Mouse (Mus musculus): ENCODE measurements around the gene Igdcc3. TPM values are rescaled to one million over a fixed set of nuclear protein-coding genes. Genes with fewer than 3 reads are reported as not detected.

The Igdcc3 gene
- total and polyA plus RNA-seq, 2 experiments from 2014 or later = 0.11 TPM; not detected in 1

- no peak overlapping the region for H3K4me2 ChIP-seq (ENCODE audit: low read depth, low read length)
- TF ChIP-seq EP300 (IDR thresholded peaks at IDR 0.05; ENCODE audit: low read depth) (no peak), CTCF (IDR thresholded peaks at IDR 0.05; ENCODE audit: low read depth) (no peak)
- H3K36me3 ChIP-seq (replicated peaks; ENCODE audit: control insufficient read depth, insufficient read depth, low read length) = no peaks in the 10 kb centered on the region
- ATAC-seq (ENCODE audit: insufficient read depth, low read depth) = no peak
- no peak overlapping the region for H3K9ac ChIP-seq (replicated peaks; ENCODE audit: low read depth, low read length)
- H3K27me3 ChIP-seq (ENCODE audit: control insufficient read depth, insufficient read depth, low read length) = peaks cover 20% of the 10 kb centered on the region; the same call in 1 of the 2 replicates
- H3K4me3 ChIP-seq (ENCODE audit: low read depth, low read length) = no peak overlapping the region
- no peak for DNase-seq (ENCODE audit: low spot score)
- WGBS = 74% methylated on average over 3 of the region's 3 CpGs
- no peak overlapping the region for H3K27ac ChIP-seq (ENCODE audit: low read depth)
- H3K9me3 ChIP-seq (replicated peaks; ENCODE audit: control insufficient read depth, low read length) = no peaks in the 10 kb centered on the region
- no peaks in the 10 kb centered on the region for H3K4me1 ChIP-seq (ENCODE audit: control insufficient read depth, insufficient read depth)
Measured at GRCm38 (mm10) chr9:65177497-65177896, 36.5 kb downstream of the Igdcc3 start.

GRCm38 (mm10) chr9:65177912-65178311, 36.9 kb downstream of the Igdcc3 start:
- H3K4me3 ChIP-seq (ENCODE audit: low read depth, low read length) = no peak overlapping the region
- no peak for TF ChIP-seq CTCF (IDR thresholded peaks at IDR 0.05; ENCODE audit: low read depth)

GRCm38 (mm10) chr9:65178336-65179213, 37.6 kb downstream of the Igdcc3 start:
- no peaks in the 10 kb centered on the region for H3K9me3 ChIP-seq (replicated peaks; ENCODE audit: control insufficient read depth, low read length)
- peaks cover 20% of the 10 kb centered on the region; the same call in 1 of the 2 replicates for H3K27me3 ChIP-seq (ENCODE audit: control insufficient read depth, insufficient read depth, low read length)
- TF ChIP-seq EP300 (IDR thresholded peaks at IDR 0.05; ENCODE audit: low read depth) (no peak), CTCF (IDR thresholded peaks at IDR 0.05; ENCODE audit: low read depth) (no peak)
- peak; percentile 52; the same call in 1 of the 2 replicates for ATAC-seq (ENCODE audit: insufficient read depth, low read depth)
- no peak overlapping the region for H3K27ac ChIP-seq (ENCODE audit: low read depth)
- H3K36me3 ChIP-seq (replicated peaks; ENCODE audit: control insufficient read depth, insufficient read depth, low read length) = no peaks in the 10 kb centered on the region
- no peaks in the 10 kb centered on the region for H3K4me1 ChIP-seq (ENCODE audit: control insufficient read depth, insufficient read depth)
- DNase-seq (ENCODE audit: low spot score) = no peak
- no peak overlapping the region for H3K9ac ChIP-seq (replicated peaks; ENCODE audit: low read depth, low read length)
- peak overlapping the region; percentile 44 for H3K4me2 ChIP-seq (ENCODE audit: low read depth, low read length)
- 16% methylated on average over 22 of the region's 22 CpGs for WGBS
- H3K4me3 ChIP-seq (ENCODE audit: low read depth, low read length) = peak overlapping the region; percentile 10

More at GRCm38 (mm10) chr9:65177912-65178311, 36.9 kb downstream of the Igdcc3 start:
- Histone ChIP-seq H3K27me3 (ENCODE audit: control insufficient read depth, insufficient read depth, low read length) (peaks cover 20% of the 10 kb centered on the region; the same call in 1 of the 2 replicates), H3K9me3 (replicated peaks; ENCODE audit: control insufficient read depth, low read length) (no peaks in the 10 kb centered on the region), H3K4me2 (ENCODE audit: low read depth, low read length) (no peak overlapping the region), H3K27ac (ENCODE audit: low read depth) (no peak overlapping the region), H3K4me1 (ENCODE audit: control insufficient read depth, insufficient read depth) (no peaks in the 10 kb centered on the region), H3K9ac (replicated peaks; ENCODE audit: low read depth, low read length) (no peak overlapping the region), H3K36me3 (replicated peaks; ENCODE audit: control insufficient read depth, insufficient read depth, low read length) (no peaks in the 10 kb centered on the region)
- ATAC-seq (ENCODE audit: insufficient read depth, low read depth) (no peak), DNase-seq (ENCODE audit: low spot score) (no peak)
- WGBS = 73% methylated on average over 10 of the region's 10 CpGs

- TF ChIP-seq CTCF (IDR thresholded peaks at IDR 0.05; ENCODE audit: low read depth) = no peak
- TF ChIP-seq EP300 (IDR thresholded peaks at IDR 0.05; ENCODE audit: low read depth) = no peak
- no peak for ATAC-seq (ENCODE audit: insufficient read depth, low read depth)
- Histone ChIP-seq H3K36me3 (replicated peaks; ENCODE audit: control insufficient read depth, insufficient read depth, low read length) (no peaks in the 10 kb centered on the region), H3K27ac (ENCODE audit: low read depth) (no peak overlapping the region), H3K4me2 (ENCODE audit: low read depth, low read length) (no peak overlapping the region), H3K9ac (replicated peaks; ENCODE audit: low read depth, low read length) (no peak overlapping the region), H3K9me3 (replicated peaks; ENCODE audit: control insufficient read depth, low read length) (no peaks in the 10 kb centered on the region), H3K27me3 (ENCODE audit: control insufficient read depth, insufficient read depth, low read length) (peaks cover 20% of the 10 kb centered on the region; the same call in 1 of the 2 replicates), H3K4me3 (ENCODE audit: low read depth, low read length) (no peak overlapping the region), H3K4me1 (ENCODE audit: control insufficient read depth, insufficient read depth) (no peaks in the 10 kb centered on the region)
- WGBS = 37% methylated on average over 17 of the region's 17 CpGs
- DNase-seq (ENCODE audit: low spot score) = no peak
Measured at GRCm38 (mm10) chr9:65179817-65180624, 39.0 kb downstream of the Igdcc3 start.

GRCm38 (mm10) chr9:65188599-65188998, 47.6 kb downstream of the Igdcc3 start:
- no peak overlapping the region for H3K9ac ChIP-seq (replicated peaks; ENCODE audit: low read depth, low read length)
- ATAC-seq (ENCODE audit: insufficient read depth, low read depth) (peak; percentile 64; the same call in 1 of the 2 replicates), DNase-seq (ENCODE audit: low spot score) (peak; percentile 77)
- WGBS = 3% methylated on average over 3 of the region's 3 CpGs
- peaks cover 7% of the 10 kb centered on the region; the same call in 1 of the 2 replicates for H3K4me1 ChIP-seq (ENCODE audit: control insufficient read depth, insufficient read depth)
- H3K9me3 ChIP-seq (replicated peaks; ENCODE audit: control insufficient read depth, low read length) = no peaks in the 10 kb centered on the region
- H3K36me3 ChIP-seq (replicated peaks; ENCODE audit: control insufficient read depth, insufficient read depth, low read length) = no peaks in the 10 kb centered on the region
- H3K4me3 ChIP-seq (ENCODE audit: low read depth, low read length) = no peak overlapping the region
- peak; percentile 95 for TF ChIP-seq CTCF (IDR thresholded peaks at IDR 0.05; ENCODE audit: low read depth)
- no peak for TF ChIP-seq EP300 (IDR thresholded peaks at IDR 0.05; ENCODE audit: low read depth)
- H3K27ac ChIP-seq (ENCODE audit: low read depth) = no peak overlapping the region
- H3K4me2 ChIP-seq (ENCODE audit: low read depth, low read length) = no peak overlapping the region
- H3K27me3 ChIP-seq (ENCODE audit: control insufficient read depth, insufficient read depth, low read length) = no peaks in the 10 kb centered on the region

Data from heart, postnatal 0 days (tissue).